Mouse (Mus musculus) kidney, adult 8-10 months (tissue): ENCODE results near the gene Dock8.

Source experiments
- DNase-seq, 2 experiments: peaks; one replicate each; pipeline ENCODE4 v3.0.0; 2022

The Dock8 gene

DNA sequence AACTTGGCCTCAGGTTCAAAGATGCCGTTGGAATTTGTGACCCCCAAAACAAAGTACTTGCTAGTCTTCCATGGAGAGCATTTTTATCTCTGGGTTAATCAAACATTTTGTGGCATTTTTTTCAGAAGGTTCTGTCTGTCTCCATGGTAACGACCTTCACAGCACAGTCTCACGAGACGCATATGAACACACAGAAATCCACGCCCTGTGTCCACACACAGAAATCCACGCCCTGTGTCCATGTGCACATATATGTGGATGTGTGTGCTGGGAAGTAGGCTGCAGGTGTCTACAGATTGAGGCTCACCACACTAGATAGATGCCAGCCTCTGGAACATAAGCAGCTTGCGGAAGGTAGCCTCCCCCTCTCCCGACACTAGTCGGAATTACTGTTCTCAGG lies 66.9 kb downstream of the Dock8 start:
- DNase-seq: no peak

DNA sequence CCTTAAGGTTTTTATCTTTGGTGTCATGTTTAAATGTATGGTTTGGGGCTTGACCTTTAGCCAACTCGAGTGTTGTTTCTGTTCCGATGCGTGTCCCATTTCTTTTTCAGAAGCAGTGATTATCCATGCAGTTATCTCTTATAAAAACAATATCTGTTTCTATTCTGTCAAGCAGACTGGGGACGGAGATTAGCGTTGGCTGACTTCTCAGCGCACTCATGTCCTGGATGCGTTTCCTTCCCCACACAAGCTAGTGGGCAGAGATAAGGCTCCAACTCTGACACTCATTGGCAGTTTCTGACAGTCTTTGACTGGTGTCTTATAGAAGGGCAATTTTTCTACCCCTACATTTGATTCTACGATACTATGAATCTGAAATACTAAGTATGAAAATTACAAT lies 69.2 kb downstream of the Dock8 start:
- no peak for DNase-seq

DNA sequence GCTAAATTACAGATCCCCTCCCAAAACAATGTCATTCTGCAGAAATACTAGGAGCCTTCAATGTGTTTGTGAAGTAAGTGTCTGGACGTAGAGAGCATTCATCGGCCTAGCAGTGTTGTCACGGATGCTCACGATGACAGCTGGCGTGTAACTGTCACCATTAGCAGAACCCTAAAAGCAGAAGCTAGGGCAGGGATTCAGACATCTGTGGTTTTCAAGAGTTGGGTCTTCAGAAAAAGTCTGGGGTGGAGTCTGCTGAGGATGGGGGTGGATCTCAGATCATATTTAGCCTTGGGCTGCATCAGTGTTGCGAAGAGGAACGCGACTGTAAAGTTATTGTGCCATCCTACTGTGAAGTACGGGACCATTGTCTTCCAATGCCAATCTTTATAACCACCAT lies 73.2 kb downstream of the Dock8 start:
- no peak for DNase-seq

DNA sequence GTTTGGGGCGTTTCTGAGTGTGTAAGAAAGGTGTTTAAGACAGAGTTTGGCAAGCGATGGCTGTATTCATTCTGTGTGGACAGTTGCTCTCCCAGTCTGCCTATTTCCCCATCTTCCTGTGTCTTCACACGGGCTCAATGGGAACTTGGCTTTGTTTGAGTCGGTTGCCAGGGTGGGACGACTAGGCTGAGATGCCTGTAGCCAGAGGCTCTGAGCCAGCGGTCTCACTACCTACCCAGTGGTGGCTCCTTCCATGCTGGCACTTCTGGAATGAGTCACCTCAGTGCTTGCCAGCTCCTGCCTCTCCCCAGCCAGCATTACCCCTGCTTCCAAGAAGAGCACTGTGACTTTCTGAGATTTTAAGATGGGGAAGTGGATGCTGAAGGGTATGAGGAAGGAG lies 75.4 kb downstream of the Dock8 start:
- DNase-seq: no peak

DNA sequence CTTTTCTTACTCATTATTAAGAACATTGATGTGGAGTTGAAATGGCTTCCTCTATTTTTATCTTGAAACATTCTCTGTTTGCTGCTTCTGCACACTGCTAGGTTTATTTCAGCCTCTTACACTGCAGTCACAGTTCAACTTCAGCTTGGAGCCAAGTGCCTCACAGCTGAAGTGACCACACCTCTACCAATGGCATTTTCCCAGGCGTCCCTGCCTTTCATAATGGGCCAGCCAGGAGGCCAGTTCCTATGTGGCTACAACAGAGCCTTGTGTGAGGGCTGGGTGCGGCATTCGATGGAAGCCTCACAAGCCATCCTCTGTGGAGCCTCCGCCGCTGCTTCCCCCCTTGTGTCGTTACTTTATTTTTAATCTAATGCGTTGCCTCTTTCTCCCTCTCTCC lies 78.3 kb downstream of the Dock8 start:
- no peak for DNase-seq

DNA sequence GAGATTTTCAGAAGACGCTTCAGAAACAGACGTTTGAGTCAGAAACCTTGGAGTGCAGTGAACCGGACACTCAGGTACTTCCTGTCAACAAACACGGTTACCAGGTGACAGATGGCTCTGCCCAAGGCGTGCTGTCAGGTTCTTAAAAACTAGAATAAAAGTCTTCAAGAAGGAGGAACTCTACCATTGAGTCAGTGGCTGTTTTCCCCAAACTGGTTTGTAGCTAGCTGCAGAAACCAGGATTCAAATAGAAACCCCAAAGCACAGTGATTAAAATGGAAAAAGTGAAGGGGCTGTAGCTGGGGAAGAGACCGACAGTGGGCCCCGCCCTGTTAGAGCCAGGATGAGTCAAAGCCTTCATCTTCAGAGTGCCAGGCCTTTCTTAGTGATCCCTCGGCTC lies 78.8 kb downstream of the Dock8 start:
- no peak for DNase-seq

DNA sequence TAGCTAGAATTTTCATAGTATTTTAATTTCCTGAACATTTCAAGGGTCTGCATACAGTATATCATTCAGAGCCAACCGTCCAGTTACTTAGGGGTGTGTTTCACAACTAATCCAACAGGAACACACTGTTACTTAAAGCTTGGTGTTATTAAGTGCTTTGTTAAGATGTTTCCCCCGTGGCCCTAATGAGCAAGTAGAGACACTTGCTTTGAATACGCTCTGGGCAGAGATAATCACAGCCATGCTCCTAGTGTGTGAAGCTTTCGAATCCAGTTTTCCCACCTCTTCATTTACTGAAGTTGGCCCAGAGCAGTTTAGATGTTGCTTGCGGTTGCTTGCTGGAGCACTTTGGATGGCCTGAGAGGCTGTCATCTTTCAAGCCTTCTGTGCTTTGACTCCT lies 80.8 kb downstream of the Dock8 start:
- DNase-seq: no peak

DNA sequence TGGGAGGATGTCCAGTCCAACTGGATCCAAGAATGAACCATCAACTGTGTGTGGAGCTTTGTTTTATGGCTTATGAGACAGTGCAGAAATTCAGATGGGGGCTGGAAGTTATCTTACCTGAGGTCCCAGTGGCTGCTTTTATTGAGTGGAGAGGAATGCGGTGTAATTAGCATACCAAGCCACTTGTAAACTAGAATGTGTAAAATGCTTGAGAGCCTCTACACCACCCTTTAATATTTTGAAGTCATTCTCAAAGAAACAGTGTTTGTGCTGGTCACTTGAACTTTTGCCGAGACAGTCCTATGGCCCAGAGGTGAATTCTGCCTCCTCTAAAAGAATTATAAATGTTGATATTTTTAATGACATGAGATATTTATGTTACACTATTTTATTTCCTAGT lies 83.5 kb downstream of the Dock8 start:
- no peak for DNase-seq

DNA sequence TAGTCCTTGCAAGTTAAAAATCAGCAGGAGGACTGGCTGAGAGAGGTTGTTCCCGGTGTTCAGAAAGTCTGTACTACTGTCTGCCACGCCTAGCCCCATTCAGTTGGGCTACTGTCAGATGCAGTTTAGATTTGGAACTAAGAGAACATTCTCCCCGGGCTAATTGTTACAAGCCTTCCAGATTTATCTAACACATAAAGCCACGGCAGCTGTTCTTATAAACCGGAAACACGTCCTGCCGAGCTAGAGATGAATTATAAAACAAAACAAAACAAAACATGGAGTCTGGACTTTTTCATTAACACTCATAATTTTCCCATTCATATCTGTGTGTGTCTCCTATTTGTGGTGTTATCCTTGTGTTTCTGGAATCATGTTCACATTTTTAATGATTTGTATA lies 87.8 kb downstream of the Dock8 start:
- DNase-seq: no peak

DNA sequence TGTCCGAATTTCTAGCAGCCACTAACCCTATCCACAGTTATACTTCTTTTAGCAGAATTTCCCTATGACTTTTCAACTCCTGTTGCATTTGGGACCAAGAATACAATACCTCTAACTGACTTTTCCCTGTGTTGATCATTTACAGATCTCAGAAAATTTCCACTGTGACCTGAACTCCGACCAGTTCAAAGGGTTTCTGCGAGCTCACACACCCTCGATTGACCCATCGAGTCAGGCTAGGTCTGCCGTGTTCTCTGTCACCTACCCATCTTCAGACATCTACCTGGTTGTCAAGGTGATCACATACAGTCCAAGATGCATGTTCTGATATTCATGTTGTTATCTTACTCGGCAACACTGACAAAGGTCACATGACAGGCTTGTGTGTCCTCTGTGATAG lies 90.4 kb downstream of the Dock8 start:
- DNase-seq: peak; percentile 26 to 53

DNA sequence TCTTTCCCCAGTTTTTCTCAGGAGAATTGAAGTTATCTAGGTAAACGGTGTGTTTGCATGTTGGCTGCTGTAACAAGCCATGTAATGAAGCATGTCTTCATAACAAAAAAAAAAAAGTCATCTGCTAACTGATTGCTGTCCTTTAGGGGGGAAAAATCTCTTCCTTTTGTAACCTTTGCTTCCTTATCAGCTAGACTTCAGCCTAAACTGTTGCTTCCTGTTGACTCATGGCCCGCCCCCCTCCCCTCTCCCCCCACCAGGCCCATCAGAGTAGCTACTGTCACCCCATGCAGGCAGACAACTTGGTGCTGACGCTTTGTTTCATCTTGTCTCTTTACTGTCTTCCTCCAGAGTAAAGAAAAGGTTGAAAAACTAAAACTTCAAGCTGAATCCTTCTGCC lies 95.8 kb downstream of the Dock8 start:
- DNase-seq: no peak

DNA sequence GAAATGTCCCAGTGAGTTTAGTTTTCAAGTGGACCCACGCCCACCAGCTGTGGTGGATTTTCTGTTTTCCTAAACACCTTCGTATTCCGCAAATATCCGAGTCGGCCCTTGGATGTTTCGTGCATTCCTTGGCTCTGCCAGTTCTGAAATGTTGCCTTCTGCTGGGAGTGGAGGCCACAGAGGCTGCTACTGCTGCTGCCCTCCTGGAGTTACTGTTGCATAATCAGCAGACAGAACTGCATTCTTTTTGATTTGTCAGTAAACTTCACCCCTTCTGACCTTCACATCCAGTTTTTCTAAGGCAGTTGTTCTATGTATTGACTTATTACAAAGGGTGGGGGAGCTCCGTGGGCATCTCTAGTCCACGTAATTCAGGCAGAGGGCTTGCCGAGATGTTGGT lies 97.0 kb downstream of the Dock8 start:
- peak in 1 of 2 experiments; percentile 43 for DNase-seq

DNA sequence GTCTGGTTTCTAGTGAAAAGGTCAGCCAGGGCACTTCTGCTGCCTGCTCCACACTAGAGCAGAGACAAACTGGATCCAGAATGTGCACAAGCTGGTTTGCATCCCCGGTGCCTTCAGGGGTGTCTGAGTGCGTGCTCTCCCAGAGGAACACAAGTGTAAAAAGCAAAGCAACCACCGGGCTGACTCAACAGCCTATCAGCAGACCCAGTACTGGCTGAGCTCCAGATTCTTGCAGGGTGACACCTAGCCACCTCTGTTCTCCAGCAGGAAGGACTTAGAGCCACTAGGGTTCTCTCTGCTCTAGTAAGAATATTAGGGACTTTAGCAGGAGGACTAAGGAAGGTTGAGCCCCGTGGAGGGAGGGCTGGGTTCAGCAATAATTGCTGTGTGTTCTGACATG lies 97.7 kb downstream of the Dock8 start:
- peak; percentile 55 to 71 for DNase-seq

DNA sequence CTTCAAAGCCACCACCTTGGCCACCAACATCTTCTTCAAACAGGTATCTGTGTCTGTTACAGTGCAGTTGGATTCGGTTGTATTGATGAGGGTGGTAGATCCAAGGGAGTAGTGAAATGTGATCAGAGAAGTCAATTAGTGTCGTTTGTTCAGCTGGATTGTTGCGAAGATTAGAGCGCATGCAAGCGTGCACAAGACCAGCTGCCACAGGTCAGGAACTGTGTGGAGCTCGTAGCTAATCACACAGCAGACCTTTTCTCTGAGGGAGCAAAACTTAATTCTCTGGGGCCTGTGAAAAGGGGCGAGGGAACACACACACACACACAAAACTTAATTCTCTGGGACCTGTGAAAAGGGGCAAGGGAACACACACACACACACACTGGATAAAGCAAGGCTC lies 98.2 kb downstream of the Dock8 start:
- DNase-seq: no peak

DNA sequence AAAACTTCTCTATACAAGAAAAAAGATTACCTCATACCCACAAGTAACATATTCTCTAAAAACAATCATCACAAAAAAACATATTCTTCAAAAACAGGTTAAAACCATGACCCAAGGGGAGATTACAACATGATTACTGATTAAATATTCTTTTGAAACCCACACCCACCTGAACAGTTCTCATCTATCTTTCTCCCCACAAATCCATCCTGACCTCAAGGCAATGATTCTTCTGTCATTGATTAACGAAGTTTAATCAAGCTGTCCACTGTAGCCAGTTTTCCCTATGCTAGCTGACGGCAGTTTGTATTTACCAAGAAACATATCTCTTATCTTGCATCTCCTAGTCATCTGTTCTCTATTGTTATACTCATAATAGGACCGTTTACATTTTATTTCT lies 98.6 kb downstream of the Dock8 start:
- no peak for DNase-seq

DNA sequence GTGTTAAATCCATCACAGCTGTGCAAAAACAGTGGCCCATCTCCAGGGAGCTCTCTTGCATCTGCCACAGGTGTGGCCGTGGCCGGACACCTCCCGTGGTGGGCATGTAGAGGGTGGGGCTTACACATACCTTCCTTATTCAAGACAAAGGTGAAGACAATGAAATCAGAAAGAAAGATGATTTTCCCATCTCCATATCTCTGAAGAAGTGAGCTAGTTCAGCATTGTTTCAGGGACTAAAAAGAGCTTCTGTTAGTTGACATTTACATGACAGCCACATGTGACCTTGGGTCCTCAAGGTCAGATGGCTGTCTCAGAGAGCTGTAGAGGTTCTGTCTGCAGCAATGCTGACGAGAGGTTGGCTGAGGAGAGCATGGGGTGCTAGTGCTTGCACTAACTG lies 99.6 kb downstream of the Dock8 start:
- no peak for DNase-seq

DNA sequence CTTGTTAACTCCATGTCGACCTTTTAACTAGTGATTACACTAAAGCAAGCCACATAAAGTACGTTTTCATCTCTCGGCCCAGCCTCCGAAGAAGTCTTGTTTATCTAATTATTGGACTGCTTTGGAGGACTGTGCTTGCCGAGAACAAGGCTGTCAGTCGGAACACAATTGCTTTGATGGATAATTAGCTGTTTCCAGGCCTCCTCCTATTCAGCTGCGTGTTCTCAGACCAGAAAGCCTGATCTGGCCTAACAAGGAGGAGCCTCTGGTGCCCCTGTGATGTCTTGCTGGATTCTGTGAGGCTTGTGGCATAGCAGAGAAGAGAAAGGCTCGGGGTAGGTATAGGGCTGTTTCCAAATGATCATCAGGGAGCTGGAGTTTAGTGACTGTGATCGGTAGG lies 106.3 kb downstream of the Dock8 start:
- DNase-seq: no peak

DNA sequence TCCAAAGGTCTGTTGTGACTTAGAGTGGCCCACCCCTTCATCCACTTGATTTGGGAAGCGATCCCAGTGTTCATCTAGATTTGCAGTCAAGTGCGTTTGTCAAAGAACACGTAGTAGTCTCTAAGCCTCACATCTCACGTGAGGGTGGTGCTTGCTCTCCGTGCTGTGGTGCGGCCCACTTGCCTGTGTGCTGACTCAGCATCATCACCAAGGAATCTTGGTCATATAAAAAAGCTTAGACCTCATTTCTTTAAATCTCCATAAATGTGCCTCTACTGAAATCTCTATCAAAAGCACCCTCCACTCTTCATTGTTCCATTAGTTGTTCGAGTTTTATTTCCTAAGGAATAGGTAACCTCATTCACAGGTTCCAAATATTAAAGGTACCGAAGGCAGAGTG lies 107.0 kb downstream of the Dock8 start:
- DNase-seq: no peak

DNA sequence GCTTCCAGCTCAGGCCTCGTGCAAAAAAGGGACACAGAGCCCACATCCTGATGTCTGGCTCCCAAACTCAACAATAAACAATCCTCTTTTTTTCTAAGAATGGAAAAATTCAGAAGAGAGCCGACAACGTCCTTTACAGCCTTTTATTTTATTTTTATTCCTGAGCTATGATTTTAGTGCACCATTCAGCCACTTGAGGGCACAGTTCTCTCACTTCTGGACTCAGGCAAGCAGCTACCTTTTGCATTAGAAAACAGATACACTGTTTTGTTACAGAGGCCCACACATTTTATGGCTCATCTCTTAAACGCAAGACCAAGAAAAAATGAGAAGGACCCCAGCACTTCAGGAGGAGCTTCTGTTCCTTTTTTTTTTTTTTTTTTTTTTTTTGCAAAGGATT lies 108.1 kb downstream of the Dock8 start:
- DNase-seq: peak in 1 of 2 experiments; percentile 9

DNA sequence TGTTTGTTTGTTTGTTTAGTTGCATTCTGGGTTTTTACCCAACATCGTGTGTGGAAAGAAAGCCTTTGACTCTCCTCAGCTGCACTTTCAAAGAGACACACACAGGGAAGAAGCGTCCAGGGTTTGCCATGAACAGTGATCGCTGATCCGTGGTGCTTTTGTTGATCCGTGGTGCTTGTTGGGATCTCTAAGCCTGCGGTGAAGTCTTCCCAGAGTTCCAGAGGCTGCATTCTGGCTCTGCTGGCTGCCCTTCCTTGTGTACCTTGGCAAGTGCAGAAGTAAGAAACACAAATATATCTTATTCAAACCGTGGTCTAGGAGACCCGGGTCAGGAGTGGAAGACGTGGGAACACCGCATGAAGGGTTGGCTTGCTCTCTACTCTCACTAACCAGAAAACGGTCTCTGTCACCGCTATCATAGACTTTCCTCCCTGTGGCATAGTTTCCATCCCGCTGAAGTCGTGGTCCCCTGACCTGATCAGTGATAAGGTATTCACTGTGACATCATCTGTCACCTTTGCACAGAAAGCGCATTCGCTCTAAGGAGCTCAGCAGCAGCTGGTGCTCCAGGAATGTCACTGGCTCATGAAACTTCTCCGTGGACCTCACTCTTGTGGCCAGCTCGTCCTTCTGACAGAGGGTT lies 112.4 kb downstream of the Dock8 start:
- DNase-seq: no peak

DNA sequence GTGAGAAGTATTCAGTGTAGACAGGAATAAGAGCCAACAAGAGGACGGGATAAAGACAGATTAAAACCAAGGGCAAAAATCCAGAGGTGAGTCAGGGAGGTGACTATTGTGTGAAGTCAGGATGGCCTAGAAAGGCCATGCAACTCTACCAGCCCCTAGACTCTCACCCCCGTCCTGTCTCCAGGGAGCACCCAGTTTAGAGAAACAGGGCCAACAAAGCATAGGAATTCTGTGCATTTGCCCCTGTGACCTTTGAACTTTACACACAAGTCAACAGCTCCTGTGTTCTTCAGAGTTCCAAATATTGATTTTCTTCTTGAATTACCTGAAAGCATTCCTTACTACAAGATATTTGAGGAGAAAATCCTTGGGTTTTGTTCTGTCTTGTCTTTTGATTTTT lies 117.6 kb downstream of the Dock8 start:
- DNase-seq: no peak

DNA sequence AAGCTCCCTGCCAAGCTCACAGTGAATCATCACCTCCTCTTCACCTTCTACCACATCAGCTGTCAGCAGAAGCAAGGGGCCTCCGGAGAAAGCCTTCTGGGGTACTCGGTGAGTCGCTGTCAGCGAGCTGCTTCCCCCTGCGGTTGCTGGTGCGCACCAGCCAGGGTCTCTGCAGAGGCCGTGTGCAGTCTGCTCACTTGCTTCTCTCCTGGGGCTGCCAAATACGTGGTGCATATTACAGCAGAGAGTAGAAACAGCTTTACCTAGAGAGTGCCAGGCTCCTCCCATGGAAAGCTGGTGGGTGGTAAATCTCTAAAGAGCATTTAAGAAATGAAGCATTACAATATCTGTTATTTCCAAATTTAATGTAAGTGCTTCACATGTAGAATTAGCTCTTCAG lies 123.1 kb downstream of the Dock8 start:
- no peak for DNase-seq

DNA sequence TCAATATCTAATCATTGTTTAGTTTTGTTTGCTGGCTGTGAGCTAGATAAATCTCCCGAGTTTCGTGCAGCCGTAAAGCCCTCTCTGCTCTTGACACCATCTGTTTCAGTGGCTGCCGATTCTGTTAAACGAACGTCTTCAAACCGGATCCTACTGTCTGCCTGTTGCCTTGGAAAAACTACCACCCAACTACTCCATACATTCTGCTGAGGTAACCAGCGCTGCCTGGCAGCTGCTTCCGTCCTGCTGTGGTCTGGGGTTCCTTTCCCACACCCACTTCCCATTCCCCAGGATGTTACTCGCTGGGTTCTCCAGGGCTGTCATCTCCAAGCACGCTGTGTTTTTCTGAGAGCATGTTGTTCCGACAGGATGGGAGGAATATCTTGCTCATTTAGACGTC lies 123.7 kb downstream of the Dock8 start:
- DNase-seq: no peak

DNA sequence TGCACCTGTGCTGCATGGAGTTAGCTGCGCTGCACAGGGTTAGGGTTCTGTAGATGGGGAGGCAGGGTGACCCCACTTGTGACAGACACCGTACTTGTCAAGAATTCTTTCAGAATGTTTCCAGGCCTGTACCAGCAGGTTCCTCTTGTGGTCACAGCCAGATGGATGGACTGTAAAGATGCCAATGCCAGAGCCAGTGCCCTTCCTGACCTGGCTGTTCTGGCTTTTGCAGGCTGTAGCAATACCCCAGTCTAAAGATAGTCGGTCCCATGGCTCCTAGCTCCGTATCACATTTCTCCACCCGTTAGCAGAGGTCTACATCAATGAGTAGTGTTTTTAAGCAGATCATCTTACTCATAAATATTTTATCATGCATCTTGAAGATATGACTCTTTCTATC lies 124.1 kb downstream of the Dock8 start:
- no peak for DNase-seq

DNA sequence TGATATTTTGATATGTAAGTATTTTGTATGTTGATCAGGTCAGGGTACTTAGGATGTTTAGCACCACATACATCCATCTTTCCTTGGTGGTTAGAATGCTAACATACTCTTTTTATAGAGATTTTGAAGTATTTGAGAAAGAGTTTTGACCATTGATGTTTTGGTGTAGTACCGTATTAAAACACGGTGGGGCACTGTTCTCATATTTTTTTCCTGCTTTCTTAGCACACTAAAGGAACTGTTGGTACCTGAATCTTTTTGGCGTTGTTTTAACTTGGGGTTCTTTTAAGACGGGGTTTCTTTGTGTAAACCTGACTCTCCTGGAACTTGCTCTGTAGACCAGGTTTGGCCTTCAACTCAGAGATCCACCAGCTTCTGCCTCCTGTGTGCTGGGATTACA lies 133.0 kb downstream of the Dock8 start:
- no peak for DNase-seq

DNA sequence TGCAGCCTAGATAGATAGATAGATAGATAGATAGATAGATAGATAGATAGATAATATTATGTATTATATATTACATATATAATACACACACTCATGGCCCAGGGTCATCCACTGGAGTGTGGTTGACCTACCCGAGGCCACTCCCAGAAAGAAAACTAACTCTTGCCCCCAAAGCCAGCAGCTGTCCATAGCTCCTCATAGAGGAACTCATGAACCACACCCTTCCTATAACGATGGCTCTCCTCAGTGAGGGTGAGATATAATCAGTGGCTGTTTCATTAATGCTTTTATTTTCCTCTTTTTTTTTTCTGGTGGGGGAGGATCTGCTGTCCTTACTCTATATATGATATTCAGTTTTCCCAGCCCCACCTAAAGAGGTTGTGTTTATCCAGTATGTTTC lies 134.6 kb downstream of the Dock8 start:
- no peak for DNase-seq
